Mouse (Mus musculus) embryo, embryonic 10.5 days (tissue): ENCODE results near the gene Gabbr2.

Experiments
- DNase-seq: peaks from one replicate; pipeline ENCODE4 v3.0.0-alpha.2; 2015; ENCODE audit warnings: low spot score

Gene Gabbr2

GRCm38 (mm10) chr4:46710018-46710417, 281.7 kb downstream of the Gabbr2 start:
- no peak for DNase-seq

GRCm38 (mm10) chr4:46709492-46709891, 282.2 kb downstream of the Gabbr2 start:
- DNase-seq, result no peak

- no peak for DNase-seq
Observed at GRCm38 (mm10) chr4:46705739-46706138, 285.9 kb downstream of the Gabbr2 start.

GRCm38 (mm10) chr4:46703146-46703545, 288.5 kb downstream of the Gabbr2 start:
- no peak for DNase-seq

- DNase-seq, result no peak
Observed at GRCm38 (mm10) chr4:46700223-46700651, 291.4 kb downstream of the Gabbr2 start.

- no peak for DNase-seq
Observed at GRCm38 (mm10) chr4:46696467-46696866, 295.2 kb downstream of the Gabbr2 start.

GRCm38 (mm10) chr4:46690565-46690964, 301.1 kb downstream of the Gabbr2 start:
- DNase-seq, result no peak

GRCm38 (mm10) chr4:46690023-46690420, 301.7 kb downstream of the Gabbr2 start:
- DNase-seq, result no peak

GRCm38 (mm10) chr4:46689397-46690022, 302.2 kb downstream of the Gabbr2 start:
- peak; percentile 89 for DNase-seq

- DNase-seq, result no peak
Observed at GRCm38 (mm10) chr4:46688213-46688832, 303.4 kb downstream of the Gabbr2 start.

GRCm38 (mm10) chr4:46684160-46684559, 307.5 kb downstream of the Gabbr2 start:
- no peak for DNase-seq

- DNase-seq, result no peak
Observed at GRCm38 (mm10) chr4:46676646-46677045, 315.0 kb downstream of the Gabbr2 start.

GRCm38 (mm10) chr4:46675992-46676391, 315.7 kb downstream of the Gabbr2 start:
- DNase-seq, result no peak

- DNase-seq, result no peak
Observed at GRCm38 (mm10) chr4:46675272-46675785, 316.3 kb downstream of the Gabbr2 start.

GRCm38 (mm10) chr4:46668620-46669019, 323.1 kb downstream of the Gabbr2 start:
- DNase-seq, result no peak

GRCm38 (mm10) chr4:46666420-46666819, 325.3 kb downstream of the Gabbr2 start:
- DNase-seq, result no peak

- DNase-seq, result peak; percentile 83
Observed at GRCm38 (mm10) chr4:46665371-46665774, 326.3 kb downstream of the Gabbr2 start.

GRCm38 (mm10) chr4:46664123-46665009, 327.3 kb downstream of the Gabbr2 start:
- DNase-seq, result peak; percentile 85

- no peak for DNase-seq
Observed at GRCm38 (mm10) chr4:46661433-46661832, 330.2 kb downstream of the Gabbr2 start.

- no peak for DNase-seq
Observed at GRCm38 (mm10) chr4:46658946-46659345, 332.7 kb downstream of the Gabbr2 start.

GRCm38 (mm10) chr4:46657116-46657515, 334.6 kb downstream of the Gabbr2 start:
- peak; percentile 86 for DNase-seq

- DNase-seq, result no peak
Observed at GRCm38 (mm10) chr4:46655956-46656355, 335.7 kb downstream of the Gabbr2 start.

- DNase-seq, result no peak
Observed at GRCm38 (mm10) chr4:46655298-46655697, 336.4 kb downstream of the Gabbr2 start.
